Mouse (Mus musculus): Measurements from ENCODE around the gene 4933428G20Rik.

DNA sequence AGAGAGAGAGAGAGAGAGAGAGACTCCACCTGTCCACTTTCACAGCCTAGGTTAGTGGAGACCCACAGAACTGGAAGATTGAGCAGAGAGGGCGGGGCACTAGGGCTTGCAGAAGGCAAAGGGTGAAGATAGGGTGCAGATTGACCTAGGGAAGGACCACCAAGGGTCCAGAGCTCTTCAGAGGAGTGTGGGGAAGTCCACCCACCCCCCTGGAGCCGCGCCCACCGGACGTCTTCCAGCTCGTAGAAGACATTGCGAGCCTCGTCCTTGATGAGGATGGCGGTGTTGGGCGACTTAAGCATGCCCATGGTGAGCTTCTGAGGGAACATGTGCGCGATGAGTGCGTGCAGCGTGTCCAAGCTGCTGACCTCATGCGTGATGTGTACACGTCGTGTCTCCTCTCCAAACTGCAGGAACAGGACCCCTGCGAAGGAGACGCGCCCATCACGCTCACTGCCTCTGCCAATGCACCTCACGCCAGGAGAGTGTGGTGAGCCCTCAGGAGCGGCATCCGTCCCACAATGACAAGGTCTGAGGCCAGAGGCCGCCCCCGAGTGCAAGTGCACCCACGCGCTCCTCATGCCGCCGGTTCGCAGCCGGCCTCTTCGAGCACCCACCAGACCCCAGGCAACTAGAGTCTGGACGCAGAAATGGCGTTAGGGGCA lies 36.1 kb upstream of the 4933428G20Rik start:
- TF ChIP-seq CTCF (IDR thresholded peaks at IDR 0.05; ENCODE audit: borderline replicate concordance, control insufficient read depth, extremely low read depth, insufficient read depth, low read length, poor library complexity), result no peak
- no peak for TF ChIP-seq POLR2A (IDR thresholded peaks at IDR 0.05; ENCODE audit: control insufficient read depth, extremely low read depth, insufficient read depth, low read length, poor library complexity)
